Mouse (Mus musculus) testis, adult 2 months (tissue): ENCODE data around the gene Trp53inp2.

Source experiments
- CTCF ChIP-seq: fragments of 200-500 bp; IDR thresholded peaks from 2 replicates; pipeline ENCODE4 v1.5.1; 2012; ENCODE audit warnings: low read depth, mild to moderate bottlenecking, inconsistent platforms, low read length, moderate library complexity; ENCODE audit not compliant: control insufficient read depth, insufficient read depth, insufficient replicate concordance
- POLR2A ChIP-seq: fragments of 200-500 bp; IDR thresholded peaks from 2 replicates; pipeline ENCODE4 v1.6.1; 2012; ENCODE audit warnings: low read depth, mild to moderate bottlenecking, inconsistent platforms, low read length, moderate library complexity; ENCODE audit not compliant: control insufficient read depth

DNA sequence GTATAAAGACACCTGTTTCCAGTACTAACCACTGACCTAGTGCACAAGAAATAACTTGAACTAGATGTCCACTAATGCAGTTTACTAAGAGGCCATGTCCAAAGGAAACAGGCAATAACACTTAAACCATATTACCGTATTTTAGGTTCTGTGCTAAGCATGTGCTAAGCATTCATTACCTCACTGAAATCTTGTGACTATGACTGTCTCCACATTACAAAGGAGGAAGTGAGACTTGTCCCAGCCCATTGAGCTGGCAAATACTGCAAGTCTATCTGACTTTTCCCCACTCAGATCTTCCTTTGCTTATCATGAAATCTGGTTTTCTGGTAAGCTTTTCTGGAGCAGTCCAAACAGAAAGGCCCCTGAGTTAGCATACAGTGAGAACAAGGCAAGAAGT, 23.8 kb downstream of the Trp53inp2 start:
- TF ChIP-seq CTCF (no peak), POLR2A (no peak)
